Mouse (Mus musculus): ENCODE measurements at regions not wholly inside any gene's neighbourhood (a gene's known extent, or its start where the extent isn't known, plus 50 kb on each side); places are given as distances from the start of the nearest gene placed in this dataset.

- TF ChIP-seq POLR2A (IDR thresholded peaks at IDR 0.05; ENCODE audit: extremely low read depth, insufficient read depth, low read length) (no peak), CTCF (IDR thresholded peaks at IDR 0.05; ENCODE audit: low read depth, low read length) (no peak)
Measured at GRCm38 (mm10) chr5:128538646-128539045, 62.0 kb upstream of the Fzd10 start.

All from liver, adult 2 months (tissue).